Mouse (Mus musculus) bone marrow macrophage, adult 2 months (primary cell): ENCODE measurements around the gene Gm47841. TPM values are rescaled to one million over a fixed set of nuclear protein-coding genes. Genes with fewer than 3 reads are reported as not detected.

Experiments used
- H3K27ac ChIP-seq: 2 replicates; pipeline ENCODE4 v1.5.1; 2012; ENCODE audit warnings: low read depth, low read length; ENCODE audit not compliant: insufficient read depth
- H3K4me1 ChIP-seq: 2 replicates; pipeline ENCODE4 v1.6.1; 2012; ENCODE audit warnings: low read length; ENCODE audit not compliant: control insufficient read depth, insufficient read depth
- H3K4me3 ChIP-seq: 2 replicates; pipeline ENCODE4 v1.5.1; 2012; ENCODE audit warnings: mild to moderate bottlenecking, low read length, moderate library complexity; ENCODE audit not compliant: insufficient read depth
- CTCF ChIP-seq: IDR thresholded peaks from 2 replicates; pipeline ENCODE4 v1.5.1; 2012; ENCODE audit warnings: low read depth, mild to moderate bottlenecking, low read length, moderate library complexity
- POLR2A ChIP-seq: IDR thresholded peaks from 2 replicates; pipeline ENCODE4 v1.6.1; 2012; ENCODE audit warnings: mild to moderate bottlenecking, low read depth, low read length, borderline replicate concordance
- polyA plus RNA-seq: library from polyadenylated mRNA; stranded (reverse); fragments of >200 nt; gene quantifications from 2 replicates; pipeline ENCODE4 v1.2.4, GENCODE M21; 2012; ENCODE audit not compliant: missing spikeins, insufficient read depth, insufficient read length

Gene Gm47841
- polyA plus RNA-seq, 1 experiment, result not detected

- H3K4me1 ChIP-seq, result no peaks in the 10 kb centered on the region
- no peak overlapping the region for H3K27ac ChIP-seq
- TF ChIP-seq CTCF (no peak), POLR2A (no peak)
- peak overlapping the region; percentile 26 for H3K4me3 ChIP-seq
These were observed 40.8 kb downstream of the Gm47841 start for GRCm38 (mm10) chr15:101006251-101007040.

- H3K4me1 ChIP-seq, result no peaks in the 10 kb centered on the region
- no peak overlapping the region for H3K4me3 ChIP-seq
- no peak overlapping the region for H3K27ac ChIP-seq
- TF ChIP-seq CTCF (no peak), POLR2A (no peak)
These were observed 41.5 kb downstream of the Gm47841 start for GRCm38 (mm10) chr15:101005717-101006116.

GRCm38 (mm10) chr15:101004538-101004937 lies 42.7 kb downstream of the Gm47841 start:
- H3K4me1 ChIP-seq, result no peaks in the 10 kb centered on the region
- TF ChIP-seq CTCF, result no peak
- TF ChIP-seq POLR2A, result no peak
- no peak overlapping the region for H3K27ac ChIP-seq
- no peak overlapping the region for H3K4me3 ChIP-seq

GRCm38 (mm10) chr15:101002466-101002865 lies 44.7 kb downstream of the Gm47841 start:
- Histone ChIP-seq H3K27ac (no peak overlapping the region), H3K4me1 (no peaks in the 10 kb centered on the region), H3K4me3 (no peak overlapping the region)
- TF ChIP-seq POLR2A, result no peak
- TF ChIP-seq CTCF, result no peak

- Histone ChIP-seq H3K27ac (no peak overlapping the region), H3K4me3 (no peak overlapping the region), H3K4me1 (no peaks in the 10 kb centered on the region)
- TF ChIP-seq CTCF (no peak), POLR2A (no peak)
These were observed 45.5 kb downstream of the Gm47841 start for GRCm38 (mm10) chr15:101001685-101002084.

GRCm38 (mm10) chr15:100997090-100997489 lies 50.1 kb downstream of the Gm47841 start:
- Histone ChIP-seq H3K4me1 (no peaks in the 10 kb centered on the region), H3K27ac (no peak overlapping the region), H3K4me3 (no peak overlapping the region)
- no peak for TF ChIP-seq CTCF
- TF ChIP-seq POLR2A, result no peak

Other genes with a start within 250 kb of the Gm47841 start
- gene Scn8a, start 177.5 kb downstream of the Gm47841 start, polyA plus RNA-seq, result not detected in 2 replicates
- 2.8 and 2.9 TPM in 2 replicates for gene Fignl2, start 31.2 kb upstream of the Gm47841 start, polyA plus RNA-seq
- gene Ankrd33, start 68.4 kb upstream of the Gm47841 start, polyA plus RNA-seq, result not detected in 2 replicates
- 26.6 and 29.8 TPM in 2 replicates for gene Acvrl1, start 81.1 kb upstream of the Gm47841 start, polyA plus RNA-seq
- 20.2 and 22.3 TPM in 2 replicates for gene Acvr1b, start 126.7 kb upstream of the Gm47841 start, polyA plus RNA-seq
- 0.40 TPM in 1 of 2 replicates, not detected in the other for gene Grasp, start 176.8 kb upstream of the Gm47841 start, polyA plus RNA-seq
- 8.8 and 8.9 TPM in 2 replicates for gene Nr4a1, start 206.9 kb upstream of the Gm47841 start, polyA plus RNA-seq
- gene Atg101, start 236.9 kb upstream of the Gm47841 start, polyA plus RNA-seq, result 36.4 and 39.1 TPM in 2 replicates
- gene 6030408B16Rik, start 245.8 kb upstream of the Gm47841 start, polyA plus RNA-seq, result not detected in 2 replicates